Mouse (Mus musculus) embryonic facial prominence, embryonic 14.5 days (tissue): Measurements from ENCODE around the gene Ino80e. TPM values are rescaled to one million over a fixed set of nuclear protein-coding genes. Genes with fewer than 3 reads are reported as not detected.

Source experiments
- ATAC-seq: fragments of 200-750 bp; cut with Nextera tagmentation; 2 replicates; pipeline ENCODE4 v1.8.0; 2017; ENCODE audit warnings: low read depth, moderate number of reproducible peaks, moderate TSS enrichment
- DNase-seq: peaks from one replicate; pipeline ENCODE4 v3.0.0-alpha.2; 2015; ENCODE audit warnings: low spot score
- H3K27ac ChIP-seq: fragments of 300-500 bp; sonication (generic); replicated peaks from 2 replicates; pipeline ENCODE4 v1.5.1; 2014; ENCODE audit warnings: low read depth, mild to moderate bottlenecking, low read length, moderate library complexity
- H3K27me3 ChIP-seq: fragments of 300-500 bp; sonication (generic); replicated peaks from 2 replicates; pipeline ENCODE4 v1.6.1; 2014; ENCODE audit warnings: low read length; ENCODE audit not compliant: control insufficient read depth, insufficient read depth
- H3K36me3 ChIP-seq: fragments of 300-500 bp; sonication (generic); 2 replicates; pipeline ENCODE4 v1.6.1; 2014; ENCODE audit warnings: low read length, mixed read lengths; ENCODE audit not compliant: control insufficient read depth, insufficient read depth
- H3K4me1 ChIP-seq: fragments of 300-500 bp; sonication (generic); 2 replicates; pipeline ENCODE4 v1.6.1; 2014; ENCODE audit warnings: antibody characterized with exemption, low read length; ENCODE audit not compliant: control insufficient read depth, insufficient read depth
- H3K4me2 ChIP-seq: fragments of 300-500 bp; sonication (generic); 2 replicates; pipeline ENCODE4 v1.6.1; 2014; ENCODE audit warnings: low read depth, mild to moderate bottlenecking, low read length, moderate library complexity, mixed read lengths
- H3K4me3 ChIP-seq: fragments of 300-500 bp; sonication (generic); 2 replicates; pipeline ENCODE4 v1.5.1; 2014; ENCODE audit warnings: low read depth, mild to moderate bottlenecking, low read length
- H3K9ac ChIP-seq: fragments of 300-500 bp; sonication (generic); 2 replicates; pipeline ENCODE4 v1.6.1; 2014; ENCODE audit warnings: low read depth, mild to moderate bottlenecking, low read length, moderate library complexity, mixed read lengths
- H3K9me3 ChIP-seq: fragments of 300-500 bp; sonication (generic); 2 replicates; pipeline ENCODE4 v1.6.1; 2016; ENCODE audit warnings: low read length; ENCODE audit not compliant: control insufficient read depth
- WGBS: fragments of 180-500 bp; shearing (Covaris S2); extraction: QIAGEN DNeasy Blood & Tissue Kit; methylation state at CpG from one replicate; pipeline ENCODE4 v1.1.7; 2014; 5-methylcytosine and 5-hydroxymethylcytosine counted together
- polyA plus RNA-seq: library from polyadenylated mRNA; unstranded; fragments of >200 nt; fragmentation: Nextera tagmentation; extraction: Ambion mirVana; gene quantifications from 2 replicates; pipeline ENCODE4 v1.2.1, GENCODE M21; 2014

Gene Ino80e
- polyA plus RNA-seq, 1 experiment from 2014 or later = 75.0 TPM

DNA sequence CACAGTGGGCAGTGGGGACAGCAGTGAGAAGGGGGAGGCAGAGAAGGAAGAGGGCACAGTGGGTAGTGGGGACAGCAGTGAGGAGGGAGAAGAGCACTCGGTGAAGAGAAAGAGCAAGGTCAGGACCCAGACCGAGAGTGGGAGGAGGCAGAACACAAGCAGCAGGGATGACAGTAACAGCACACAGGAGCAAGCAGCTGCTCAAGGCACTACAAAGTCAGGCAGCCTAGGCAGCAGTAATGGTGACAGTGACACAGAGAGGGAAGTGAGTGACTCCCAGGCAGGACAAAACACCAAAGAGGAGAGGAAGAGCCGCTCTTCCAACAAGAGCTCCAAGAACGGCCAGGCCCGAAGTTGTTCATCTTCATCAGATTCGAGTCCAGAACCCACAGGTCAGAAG is 1.6 kb upstream of the Ino80e start:
- Histone ChIP-seq H3K4me1 (peaks cover 11% of the 10 kb centered on the region), H3K27ac (0 out of 2 replicates have a peak overlapping the region, but pooled peaks have one; percentile 88), H3K27me3 (no peaks in the 10 kb centered on the region), H3K9ac (peak overlapping the region; percentile 78), H3K9me3 (no peaks in the 10 kb centered on the region), H3K4me3 (peak overlapping the region; percentile 76), H3K36me3 (peaks cover 66% of the 10 kb centered on the region), H3K4me2 (peak overlapping the region; percentile 93)
- 76% methylated on average over 6 of the region's 6 CpGs for WGBS
- DNase-seq = no peak
- no peak for ATAC-seq

DNA sequence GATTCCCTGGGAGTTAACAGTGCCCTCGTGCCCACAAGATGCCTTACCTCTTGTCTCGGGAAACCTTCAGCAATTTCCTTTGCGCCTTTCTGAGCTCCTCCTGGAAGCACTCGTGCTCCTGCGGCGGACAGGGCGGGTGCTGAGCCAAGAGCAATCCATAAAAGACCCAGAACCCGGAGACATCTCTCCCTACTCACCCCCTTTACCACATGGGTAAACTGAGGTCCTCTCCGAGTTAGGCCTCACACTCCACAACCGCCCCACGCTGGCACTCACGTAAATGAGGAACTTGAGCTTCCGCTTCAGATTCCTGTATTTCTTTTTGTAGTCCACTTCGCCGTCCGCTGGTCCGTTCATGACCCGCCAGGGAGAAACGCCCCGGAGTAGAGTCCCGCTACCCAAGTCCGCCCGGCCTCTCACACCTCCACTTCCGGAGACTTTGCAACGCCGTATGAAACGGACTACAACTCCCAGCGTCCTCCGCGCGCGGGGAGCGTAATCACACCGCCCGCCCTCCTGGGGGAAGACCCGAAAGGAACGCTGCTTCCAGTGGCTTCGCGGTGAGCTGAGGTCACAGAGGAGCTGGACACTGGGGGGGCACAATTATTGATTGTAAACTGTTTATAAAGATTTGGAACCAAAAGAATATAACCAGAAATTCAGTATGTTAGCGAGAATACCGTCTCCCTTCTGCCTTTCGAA is 597 bp downstream of the Ino80e start, which contains the start of gene Hirip3:
Gene Hirip3 (plus strand): TSS at position 544 of the 702 bp plus-strand sequence.
- H3K36me3 ChIP-seq = peaks cover 66% of the 10 kb centered on the region
- peaks cover 11% of the 10 kb centered on the region for H3K4me1 ChIP-seq
- H3K4me3 ChIP-seq = peak within 1 kb of the TSS; percentile 76
- WGBS = 2% methylated on average over 42 of the region's 42 CpGs
- H3K27ac ChIP-seq = peak within 1 kb of the TSS; percentile 88
- peak within 1 kb of the TSS; percentile 78 for H3K9ac ChIP-seq
- H3K27me3 ChIP-seq = no peaks in the 10 kb centered on the region
- ATAC-seq = peak; percentile 93
- H3K4me2 ChIP-seq = peak within 1 kb of the TSS; percentile 93
- DNase-seq = peak; percentile 98
- H3K9me3 ChIP-seq = no peaks in the 10 kb centered on the region

DNA sequence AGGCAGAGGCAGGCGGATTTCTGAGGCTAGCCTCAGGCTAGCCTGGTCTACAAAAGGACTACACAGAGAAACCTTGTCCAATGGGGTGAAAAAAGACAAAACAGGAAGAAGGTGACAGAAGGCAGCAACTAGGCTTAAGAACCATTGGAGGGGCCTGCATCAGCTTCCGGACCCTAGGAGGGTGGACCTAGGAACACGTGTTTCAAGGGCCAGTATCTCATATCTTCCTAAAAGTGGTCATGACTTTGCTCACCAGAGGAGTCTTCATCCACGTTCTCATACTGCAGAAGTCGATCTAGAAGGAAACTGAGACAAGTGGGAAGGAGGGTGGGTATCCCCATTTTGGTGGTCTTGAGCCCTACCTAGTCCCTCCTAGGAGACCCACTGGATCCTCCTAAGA is 1.2 kb downstream of the Ino80e start:
- peaks cover 66% of the 10 kb centered on the region for H3K36me3 ChIP-seq
- WGBS = 74% methylated on average over 5 of the region's 5 CpGs

DNA sequence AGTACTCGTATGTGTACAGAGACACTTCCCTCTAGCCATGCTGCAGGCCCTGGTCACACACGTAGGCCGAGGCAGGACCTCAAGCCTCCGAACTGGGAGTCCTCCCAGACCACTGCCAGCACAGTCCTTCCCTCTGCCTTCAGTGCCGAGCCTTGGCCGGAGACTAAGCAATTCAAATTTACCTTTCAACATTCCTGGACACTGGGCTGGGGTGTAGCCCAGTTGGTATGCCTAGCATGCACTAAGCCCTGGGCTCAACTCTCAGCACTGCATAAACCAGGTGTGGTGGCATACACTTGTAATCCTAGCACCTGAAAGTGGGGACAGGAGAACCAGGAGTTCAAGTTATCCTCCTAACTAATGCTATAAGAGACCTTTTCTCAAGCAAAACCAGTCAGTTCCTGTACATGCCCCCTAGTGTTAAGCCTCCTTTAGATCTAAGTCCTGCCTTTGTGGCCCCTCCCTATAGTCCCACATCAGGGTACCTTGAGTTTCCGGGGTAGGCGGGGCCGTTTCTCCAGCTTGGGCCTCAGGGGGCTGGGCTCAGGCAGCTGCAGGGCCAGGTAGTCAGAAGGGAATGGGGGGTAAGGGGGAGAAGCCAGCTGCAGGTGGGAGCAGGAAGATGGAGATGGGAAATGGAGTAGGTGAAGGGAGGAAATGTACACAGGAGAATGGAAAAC is 5.3 kb downstream of the Ino80e start:
- 80% methylated on average over 9 of the region's 9 CpGs for WGBS
- Histone ChIP-seq H3K27ac (no peak overlapping the region), H3K9ac (peak overlapping the region; percentile 14; the same call in 1 of the 2 replicates), H3K9me3 (no peaks in the 10 kb centered on the region), H3K27me3 (no peaks in the 10 kb centered on the region), H3K36me3 (peaks cover 81% of the 10 kb centered on the region), H3K4me2 (no peak overlapping the region), H3K4me1 (no peaks in the 10 kb centered on the region), H3K4me3 (no peak overlapping the region)
- DNase-seq (peak; percentile 22), ATAC-seq (peak; percentile 5; the same call in 1 of the 2 replicates)

More for the DNA sequence above, 1.2 kb downstream of the Ino80e start:
- Histone ChIP-seq H3K9ac (peak overlapping the region; percentile 78), H3K4me2 (peak overlapping the region; percentile 93), H3K4me3 (peak overlapping the region; percentile 76), H3K27ac (peak overlapping the region; percentile 88; the same call in 1 of the 2 replicates), H3K4me1 (peaks cover 11% of the 10 kb centered on the region), H3K27me3 (no peaks in the 10 kb centered on the region), H3K9me3 (no peaks in the 10 kb centered on the region)
- ATAC-seq (no peak), DNase-seq (no peak)

DNA sequence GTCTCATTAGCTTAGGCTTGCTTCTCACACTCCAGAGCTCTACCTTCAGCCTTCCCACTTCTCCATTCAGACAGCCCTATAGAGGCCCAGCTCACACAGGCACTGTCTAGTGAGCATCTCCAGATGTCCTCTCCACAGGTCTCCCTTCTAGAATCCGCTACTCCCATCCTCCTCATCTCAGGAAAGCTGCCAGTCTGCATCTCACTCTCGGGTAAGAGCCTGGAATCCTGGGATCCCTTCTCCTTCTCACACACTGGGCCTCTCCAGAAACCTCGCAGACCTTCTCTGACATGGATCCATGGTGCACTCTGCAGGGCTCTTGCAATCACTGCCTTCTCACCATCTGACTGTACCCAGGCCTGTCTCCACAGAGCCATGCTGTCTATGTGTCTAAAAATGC is 6.5 kb downstream of the Ino80e start:
- Histone ChIP-seq H3K36me3 (peaks cover 85% of the 10 kb centered on the region), H3K9ac (no peak overlapping the region), H3K4me3 (no peak overlapping the region), H3K27ac (no peak overlapping the region), H3K4me2 (no peak overlapping the region), H3K9me3 (no peaks in the 10 kb centered on the region), H3K27me3 (no peaks in the 10 kb centered on the region), H3K4me1 (no peaks in the 10 kb centered on the region)
- ATAC-seq (no peak), DNase-seq (no peak)
- WGBS = 85% methylated on average over 3 of the region's 3 CpGs

DNA sequence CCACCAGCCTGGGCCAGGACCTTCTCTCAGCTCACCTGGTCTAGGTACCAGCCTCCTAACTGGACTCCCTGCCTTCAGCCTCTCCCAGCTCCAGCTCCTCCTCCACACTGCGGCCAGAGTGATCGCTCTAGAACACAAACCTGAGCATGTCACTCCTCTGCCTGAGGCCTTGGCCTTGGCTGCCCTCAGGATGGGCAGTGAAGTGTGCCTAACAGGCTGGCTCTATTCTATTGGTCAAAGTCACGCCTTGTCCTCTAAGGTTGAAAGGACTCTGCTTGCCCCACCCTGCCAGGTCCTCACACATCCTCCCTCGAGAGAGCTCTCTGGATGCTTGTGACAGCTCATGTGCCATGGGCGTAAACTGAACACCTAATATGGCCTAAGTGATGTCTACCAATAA is 8.7 kb downstream of the Ino80e start:
- H3K4me2 ChIP-seq = no peak overlapping the region
- ATAC-seq (no peak), DNase-seq (no peak)
- H3K4me3 ChIP-seq = no peak overlapping the region
- H3K27me3 ChIP-seq = peaks cover 16% of the 10 kb centered on the region
- H3K36me3 ChIP-seq = peaks cover 65% of the 10 kb centered on the region
- no peak overlapping the region for H3K9ac ChIP-seq
- no peak overlapping the region for H3K27ac ChIP-seq
- no peaks in the 10 kb centered on the region for H3K9me3 ChIP-seq
- WGBS = 88% methylated on average over 5 of the region's 5 CpGs
- H3K4me1 ChIP-seq = peaks cover 2% of the 10 kb centered on the region; the same call in 1 of the 2 replicates

DNA sequence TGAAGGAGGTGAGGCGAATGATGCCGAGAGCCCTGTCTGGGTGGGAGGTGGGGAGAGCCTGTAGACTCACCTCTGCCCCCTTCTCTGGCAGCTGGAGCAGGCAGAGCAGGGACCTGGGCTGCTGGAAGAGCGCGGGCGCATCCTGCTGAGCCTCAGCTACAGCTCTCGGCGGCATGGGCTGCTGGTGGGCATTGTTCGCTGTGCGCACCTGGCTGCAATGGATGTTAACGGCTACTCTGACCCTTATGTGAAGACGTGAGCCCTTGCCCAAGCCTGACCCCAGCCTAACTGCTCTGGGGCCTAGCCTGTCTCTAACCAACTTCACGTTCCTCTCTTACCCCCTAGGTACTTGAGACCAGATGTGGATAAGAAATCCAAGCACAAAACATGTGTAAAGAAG is 11.0 kb downstream of the Ino80e start:
- DNase-seq (no peak), ATAC-seq (no peak; the same call in 1 of the 2 replicates)
- no peak overlapping the region for H3K4me3 ChIP-seq
- peaks cover 44% of the 10 kb centered on the region for H3K36me3 ChIP-seq
- H3K27ac ChIP-seq = no peak overlapping the region
- H3K27me3 ChIP-seq = peaks cover 32% of the 10 kb centered on the region
- peaks cover 7% of the 10 kb centered on the region; the same call in 1 of the 2 replicates for H3K4me1 ChIP-seq
- no peak overlapping the region for H3K4me2 ChIP-seq
- 0 out of 2 replicates have a peak overlapping the region, but pooled peaks have one; percentile 5 for H3K9ac ChIP-seq
- 30% methylated on average over 10 of the region's 12 CpGs for WGBS
- no peaks in the 10 kb centered on the region for H3K9me3 ChIP-seq

DNA sequence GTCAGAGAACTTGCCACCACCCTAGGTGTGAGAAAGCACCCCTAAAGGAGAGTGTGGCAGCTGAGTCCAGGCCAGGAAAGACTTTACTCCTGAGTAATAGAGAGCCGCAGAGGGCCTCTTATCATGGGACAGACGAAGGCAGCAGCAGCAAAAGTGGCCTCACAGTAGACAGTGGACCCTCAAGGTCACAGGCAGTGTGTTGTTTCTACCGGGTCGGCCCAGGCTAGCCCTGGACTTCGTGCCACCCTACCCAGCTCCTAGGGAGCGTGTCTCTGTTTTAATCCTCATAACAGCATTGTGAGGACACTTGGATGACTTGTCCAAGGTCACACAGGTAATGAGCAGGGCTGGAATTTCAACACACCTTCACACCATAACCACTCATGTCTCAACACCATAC is 12.0 kb downstream of the Ino80e start:
- H3K4me3 ChIP-seq = no peak overlapping the region
- peaks cover 36% of the 10 kb centered on the region for H3K36me3 ChIP-seq
- ATAC-seq (no peak), DNase-seq (no peak)
- H3K27ac ChIP-seq = no peak overlapping the region
- no peak overlapping the region for H3K4me2 ChIP-seq
- peaks cover 7% of the 10 kb centered on the region; the same call in 1 of the 2 replicates for H3K4me1 ChIP-seq
- H3K9ac ChIP-seq = no peak overlapping the region
- WGBS = 91% methylated on average over 6 of the region's 6 CpGs
- H3K9me3 ChIP-seq = no peaks in the 10 kb centered on the region
- peaks cover 32% of the 10 kb centered on the region for H3K27me3 ChIP-seq
